Mouse (Mus musculus): ENCODE measurements around the gene Ccdc173. TPM values are rescaled to one million over a fixed set of nuclear protein-coding genes. Genes with fewer than 3 reads are reported as not detected.

Gene Ccdc173
- polyA plus RNA-seq, 1 experiment from 2014 or later, result 2.0 TPM

DNA sequence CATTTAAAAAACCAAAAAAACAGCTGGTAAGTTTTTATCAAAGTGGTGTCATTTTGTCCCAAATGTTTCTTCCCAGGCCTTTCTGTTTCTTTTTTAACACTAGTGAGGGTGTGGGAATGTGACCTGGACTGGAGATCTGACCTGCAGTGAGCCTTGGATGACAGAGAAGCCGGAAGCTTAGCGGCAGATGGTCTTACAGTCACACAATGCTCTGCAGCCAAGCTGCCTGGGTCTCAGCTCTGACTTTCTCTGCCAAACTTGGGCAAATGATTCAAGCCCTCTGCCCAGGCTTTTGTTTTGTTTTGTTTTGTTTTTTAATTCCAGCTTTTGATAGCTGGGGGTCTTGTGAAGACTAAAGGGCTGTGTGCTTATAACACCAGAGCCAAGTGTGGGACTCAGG is 37.0 kb upstream of the Ccdc173 start:
- H3K4me3 ChIP-seq (ENCODE audit: low read depth, low read length), result no peak overlapping the region
- ATAC-seq (ENCODE audit: insufficient read depth) (no peak), DNase-seq (peak; percentile 58)
- TF ChIP-seq CTCF (IDR thresholded peaks at IDR 0.05; ENCODE audit: low read depth), result no peak
- no peaks in the 10 kb centered on the region for H3K4me1 ChIP-seq (ENCODE audit: insufficient read depth)
- H3K27ac ChIP-seq (ENCODE audit: low read depth), result peak overlapping the region; percentile 58; the same call in 1 of the 2 replicates
- H3K9me3 ChIP-seq (ENCODE audit: low read depth, low read length), result no peaks in the 10 kb centered on the region
- 26% methylated on average over 2 of the region's 2 CpGs for WGBS
- H3K9ac ChIP-seq, result no peak overlapping the region
- H3K27me3 ChIP-seq (ENCODE audit: insufficient read depth, low read length), result no peaks in the 10 kb centered on the region
- H3K36me3 ChIP-seq (ENCODE audit: insufficient read depth), result peaks cover 47% of the 10 kb centered on the region
- peak overlapping the region; percentile 18; the same call in 1 of the 2 replicates for H3K4me2 ChIP-seq

GRCm38 (mm10) chr2:69825898-69826297 is 36.5 kb upstream of the Ccdc173 start:
- DNase-seq (no peak), ATAC-seq (ENCODE audit: insufficient read depth) (no peak)
- Histone ChIP-seq H3K4me3 (ENCODE audit: low read depth, low read length) (no peak overlapping the region), H3K36me3 (ENCODE audit: insufficient read depth) (peaks cover 42% of the 10 kb centered on the region), H3K27ac (ENCODE audit: low read depth) (peak overlapping the region; percentile 58; the same call in 1 of the 2 replicates), H3K4me2 (0 out of 2 replicates have a peak overlapping the region, but pooled peaks have one; percentile 15), H3K9me3 (ENCODE audit: low read depth, low read length) (no peaks in the 10 kb centered on the region), H3K9ac (no peak overlapping the region), H3K27me3 (ENCODE audit: insufficient read depth, low read length) (no peaks in the 10 kb centered on the region), H3K4me1 (ENCODE audit: insufficient read depth) (no peaks in the 10 kb centered on the region)
- 54% methylated on average over 10 of the region's 10 CpGs for WGBS
- TF ChIP-seq CTCF (IDR thresholded peaks at IDR 0.05; ENCODE audit: low read depth), result no peak

DNA sequence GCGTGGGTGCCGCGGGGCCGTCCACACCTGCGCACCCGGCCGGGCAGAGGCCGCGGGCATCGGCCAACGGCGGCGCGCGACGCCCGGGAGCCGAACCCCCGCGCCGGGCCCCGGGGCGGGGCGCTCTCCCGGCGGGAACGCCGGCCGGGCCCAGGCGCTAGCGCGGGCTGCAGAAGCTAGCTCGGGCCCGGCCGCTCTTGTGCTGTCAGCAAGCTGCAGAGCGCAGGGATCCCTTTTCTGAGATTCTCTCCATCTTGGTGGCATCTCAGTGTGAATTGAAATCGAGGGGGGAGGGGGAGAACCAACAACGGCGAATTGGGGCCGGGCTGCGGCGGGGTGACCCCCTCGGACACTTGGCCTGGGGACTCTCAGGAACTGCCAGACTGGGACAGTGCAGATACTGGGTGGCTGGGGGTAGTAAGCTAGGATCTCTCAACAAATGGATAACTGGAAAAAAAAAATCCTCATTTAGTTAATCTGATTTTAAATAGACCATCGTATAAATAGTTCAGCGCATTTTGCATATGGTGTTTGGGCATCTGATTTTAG is 33.8 kb upstream of the Ccdc173 start:
- no peaks in the 10 kb centered on the region for H3K27me3 ChIP-seq (ENCODE audit: insufficient read depth, low read length)
- DNase-seq (peak; percentile 80), ATAC-seq (ENCODE audit: insufficient read depth) (peak; percentile 79)
- H3K4me1 ChIP-seq (ENCODE audit: insufficient read depth), result no peaks in the 10 kb centered on the region
- no peak for TF ChIP-seq CTCF (IDR thresholded peaks at IDR 0.05; ENCODE audit: low read depth)
- H3K9ac ChIP-seq, result peak overlapping the region; percentile 95
- no peaks in the 10 kb centered on the region for H3K9me3 ChIP-seq (ENCODE audit: low read depth, low read length)
- H3K27ac ChIP-seq (ENCODE audit: low read depth), result peak overlapping the region; percentile 96
- peak overlapping the region; percentile 82 for H3K4me3 ChIP-seq (ENCODE audit: low read depth, low read length)
- H3K36me3 ChIP-seq (ENCODE audit: insufficient read depth), result peaks cover 22% of the 10 kb centered on the region
- 1% methylated on average over 42 of the region's 45 CpGs for WGBS
- H3K4me2 ChIP-seq, result peak overlapping the region; percentile 63

DNA sequence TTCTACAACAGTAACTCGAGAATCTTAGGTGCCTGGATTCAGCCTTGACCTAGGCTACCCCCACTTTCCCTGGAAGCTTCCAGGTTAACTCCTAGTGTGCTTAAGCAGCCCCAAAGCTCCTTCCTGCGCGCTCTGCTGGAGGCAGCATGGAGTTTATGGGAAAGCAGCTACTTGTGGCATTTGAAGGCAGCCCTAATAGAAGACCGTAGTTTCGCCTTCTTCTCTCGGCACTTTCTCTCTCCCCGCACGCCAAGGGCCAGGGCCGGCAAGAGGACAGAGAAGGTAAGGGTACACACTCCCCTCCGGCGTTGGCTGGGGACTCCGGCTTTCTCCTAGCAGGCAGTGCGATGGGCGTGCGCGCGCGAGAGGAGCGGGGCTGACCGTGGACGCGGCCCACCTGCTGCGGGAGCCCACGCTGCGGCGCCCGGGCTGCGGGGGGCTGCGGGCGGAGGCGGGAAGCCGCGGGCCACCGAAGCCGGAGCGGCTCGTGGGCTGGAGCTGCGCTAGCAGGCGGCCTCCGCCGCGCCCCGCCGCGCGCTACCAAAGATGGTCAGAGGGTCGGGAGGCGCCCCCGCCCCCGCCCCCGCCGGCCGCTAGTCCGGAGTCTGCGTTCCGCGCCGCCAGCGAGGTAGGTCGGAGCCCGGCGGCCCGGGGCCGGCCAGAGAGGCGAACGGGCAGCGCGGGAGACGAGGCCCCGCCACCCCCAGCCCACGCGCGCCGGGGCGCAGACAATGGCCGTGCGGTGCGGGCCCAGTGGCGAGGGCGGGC is 33.2 kb upstream of the Ccdc173 start:
- H3K4me3 ChIP-seq (ENCODE audit: low read depth, low read length), result peak overlapping the region; percentile 82
- peak; percentile 77 for DNase-seq
- H3K27me3 ChIP-seq (ENCODE audit: insufficient read depth, low read length), result no peaks in the 10 kb centered on the region
- ATAC-seq (ENCODE audit: insufficient read depth), result peak; percentile 80
- no peaks in the 10 kb centered on the region for H3K4me1 ChIP-seq (ENCODE audit: insufficient read depth)
- H3K9me3 ChIP-seq (ENCODE audit: low read depth, low read length), result no peaks in the 10 kb centered on the region
- TF ChIP-seq CTCF (IDR thresholded peaks at IDR 0.05; ENCODE audit: low read depth), result 0 out of 2 replicates have a peak, but pooled peaks have one; percentile 11
- H3K9ac ChIP-seq, result peak overlapping the region; percentile 95
- H3K36me3 ChIP-seq (ENCODE audit: insufficient read depth), result peaks cover 18% of the 10 kb centered on the region
- H3K27ac ChIP-seq (ENCODE audit: low read depth), result peak overlapping the region; percentile 96
- peak overlapping the region; percentile 63 for H3K4me2 ChIP-seq
- 1% methylated on average over 58 of the region's 80 CpGs for WGBS

- no peaks in the 10 kb centered on the region for H3K9me3 ChIP-seq (ENCODE audit: low read depth, low read length)
- no peaks in the 10 kb centered on the region for H3K27me3 ChIP-seq (ENCODE audit: insufficient read depth, low read length)
- ATAC-seq (ENCODE audit: insufficient read depth) (peak; percentile 30; the same call in 1 of the 2 replicates), DNase-seq (peak; percentile 67)
- peak within 1 kb of the TSS; percentile 63 for H3K4me2 ChIP-seq
- peaks cover 18% of the 10 kb centered on the region for H3K36me3 ChIP-seq (ENCODE audit: insufficient read depth)
- H3K27ac ChIP-seq (ENCODE audit: low read depth), result peak within 1 kb of the TSS; percentile 96
- H3K9ac ChIP-seq, result peak within 1 kb of the TSS; percentile 95
- no peaks in the 10 kb centered on the region for H3K4me1 ChIP-seq (ENCODE audit: insufficient read depth)
- peak within 1 kb of the TSS; percentile 82 for H3K4me3 ChIP-seq (ENCODE audit: low read depth, low read length)
- no peak for TF ChIP-seq CTCF (IDR thresholded peaks at IDR 0.05; ENCODE audit: low read depth)
- WGBS, result 5% methylated on average over 8 of the region's 8 CpGs
Observed at GRCm38 (mm10) chr2:69821711-69822110, 32.3 kb upstream of the Ccdc173 start, which contains the start of gene Klhl23. Klhl23 (plus strand) TSS chr2:69821944.

GRCm38 (mm10) chr2:69820201-69820600 is 30.8 kb upstream of the Ccdc173 start:
- H3K4me1 ChIP-seq (ENCODE audit: insufficient read depth), result no peaks in the 10 kb centered on the region
- H3K36me3 ChIP-seq (ENCODE audit: insufficient read depth), result peaks cover 11% of the 10 kb centered on the region
- WGBS, result 53% methylated on average over 1 of the region's 1 CpGs
- H3K27me3 ChIP-seq (ENCODE audit: insufficient read depth, low read length), result no peaks in the 10 kb centered on the region
- H3K9me3 ChIP-seq (ENCODE audit: low read depth, low read length), result no peaks in the 10 kb centered on the region
- TF ChIP-seq CTCF (IDR thresholded peaks at IDR 0.05; ENCODE audit: low read depth), result no peak
- DNase-seq, result no peak
- no peak overlapping the region for H3K9ac ChIP-seq
- no peak overlapping the region for H3K4me3 ChIP-seq (ENCODE audit: low read depth, low read length)
- H3K27ac ChIP-seq (ENCODE audit: low read depth), result no peak overlapping the region
- no peak overlapping the region for H3K4me2 ChIP-seq
- ATAC-seq (ENCODE audit: insufficient read depth), result no peak

Data from lung, embryonic 14.5 days (tissue).